Mouse (Mus musculus): Measurements from ENCODE around the gene Robo1.

The Robo1 gene

DNA sequence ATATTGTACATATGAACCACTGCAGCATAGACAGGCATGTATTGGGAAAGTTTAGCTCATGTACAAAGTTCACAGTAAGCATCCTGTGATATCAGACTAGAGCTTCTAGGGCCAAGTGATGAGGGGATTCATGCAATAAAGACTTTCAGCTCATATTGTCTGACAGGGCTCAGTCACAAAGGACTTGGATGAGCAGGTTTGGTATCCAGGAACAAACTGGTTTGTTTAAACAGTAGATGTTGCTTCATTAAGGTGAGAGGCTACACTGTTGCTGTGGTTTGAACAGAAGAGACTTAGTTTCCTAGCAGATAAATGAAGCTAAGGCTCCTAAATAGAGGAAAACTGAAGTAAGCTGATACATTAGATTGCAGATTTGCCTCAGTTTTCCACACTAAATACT is 626.8 kb downstream of the Robo1 start:
- DNase-seq (ENCODE audit: low spot score in 2 of 2): no peak

- DNase-seq (ENCODE audit: low spot score in 2 of 2): no peak
Measured at GRCm38 (mm10) chr16:72937183-72937582, 629.1 kb downstream of the Robo1 start.

DNA sequence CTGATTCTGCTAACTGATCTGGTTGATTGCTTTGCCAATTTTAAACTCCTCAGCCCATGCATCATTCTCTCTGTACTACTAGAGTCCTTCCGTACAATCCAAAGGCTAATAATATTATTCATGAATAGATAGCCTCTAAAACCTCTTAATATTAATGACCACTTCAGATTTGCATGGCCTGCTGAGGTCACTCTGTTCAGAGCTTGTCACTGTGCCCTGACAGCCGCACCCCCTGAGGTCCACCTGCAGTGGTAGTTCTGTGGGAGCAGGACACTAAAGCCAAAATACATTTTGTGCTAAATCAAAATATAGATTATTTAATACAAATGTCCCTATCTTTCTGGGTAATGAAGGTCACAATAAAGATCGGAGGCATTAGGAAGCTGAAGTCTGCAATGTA is 631.8 kb downstream of the Robo1 start:
- no peak for DNase-seq (ENCODE audit: low spot score in 2 of 2)

DNA sequence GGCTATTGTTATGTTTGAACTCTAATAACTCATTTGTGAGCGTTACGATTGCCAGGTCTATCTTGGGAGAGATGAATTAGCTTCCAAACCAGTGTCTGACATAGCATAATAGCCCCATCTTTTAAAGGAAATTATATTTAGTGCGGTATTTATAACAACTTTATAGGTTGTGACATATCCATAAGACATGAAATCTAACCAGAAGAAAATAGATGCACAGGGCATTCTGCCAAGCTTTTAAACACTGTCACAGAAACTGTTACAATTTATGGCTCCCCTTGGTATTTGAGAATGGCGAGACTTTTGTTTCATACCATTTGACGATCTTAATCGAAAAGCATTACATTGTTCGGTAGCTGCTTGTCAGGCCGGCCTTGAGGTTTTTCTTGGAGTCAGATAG is 632.7 kb downstream of the Robo1 start:
- DNase-seq (ENCODE audit: low spot score in 2 of 2): no peak

GRCm38 (mm10) chr16:72944403-72944802 is 636.3 kb downstream of the Robo1 start:
- DNase-seq (ENCODE audit: low spot score in 2 of 2): no peak

GRCm38 (mm10) chr16:72951969-72952368 is 643.9 kb downstream of the Robo1 start:
- DNase-seq (ENCODE audit: low spot score in 2 of 2): no peak

- no peak for DNase-seq (ENCODE audit: low spot score in 2 of 2)
Measured at GRCm38 (mm10) chr16:72959018-72959702, 651.1 kb downstream of the Robo1 start.

DNA sequence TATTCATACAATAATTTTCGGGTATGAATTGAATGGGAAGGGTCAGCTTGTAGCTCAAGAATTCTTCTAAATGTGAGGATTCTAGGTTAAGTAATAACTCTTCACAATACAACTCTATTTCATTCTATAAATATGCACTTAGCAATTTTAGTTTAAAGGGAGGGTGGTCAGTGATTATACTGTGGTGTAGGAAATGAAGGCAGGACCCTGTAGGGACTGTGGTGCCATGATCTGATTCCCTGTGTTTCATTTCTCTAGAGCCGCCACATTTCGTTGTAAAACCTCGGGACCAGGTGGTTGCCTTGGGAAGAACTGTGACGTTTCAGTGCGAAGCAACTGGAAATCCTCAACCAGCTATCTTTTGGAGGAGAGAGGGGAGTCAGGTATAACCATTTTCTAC is 651.7 kb downstream of the Robo1 start:
- DNase-seq (ENCODE audit: low spot score in 2 of 2): no peak

DNA sequence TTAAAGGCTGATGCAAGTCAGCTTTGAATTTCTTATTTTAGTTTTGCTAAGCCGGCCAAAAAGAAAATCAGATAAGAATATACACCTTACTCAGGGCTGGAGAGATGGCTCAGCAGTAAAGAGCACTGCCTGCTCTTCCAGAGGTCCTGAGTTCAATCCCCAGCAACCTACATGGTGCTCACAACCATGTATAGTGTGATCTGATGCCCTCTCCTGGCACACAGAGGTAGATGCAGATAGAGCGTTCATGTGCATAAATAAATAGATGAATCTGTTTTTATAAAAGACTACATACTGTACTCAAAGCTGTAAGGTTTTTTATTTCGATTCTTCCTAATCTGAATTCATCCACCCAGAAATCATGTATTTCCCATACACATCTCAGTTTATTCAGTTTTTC is 655.7 kb downstream of the Robo1 start:
- DNase-seq (ENCODE audit: low spot score in 2 of 2): no peak

- no peak for DNase-seq (ENCODE audit: low spot score in 2 of 2)
Measured at GRCm38 (mm10) chr16:72967509-72967908, 659.4 kb downstream of the Robo1 start.

- DNase-seq (ENCODE audit: low spot score in 2 of 2): no peak
Measured at GRCm38 (mm10) chr16:72969990-72970389, 661.9 kb downstream of the Robo1 start.

DNA sequence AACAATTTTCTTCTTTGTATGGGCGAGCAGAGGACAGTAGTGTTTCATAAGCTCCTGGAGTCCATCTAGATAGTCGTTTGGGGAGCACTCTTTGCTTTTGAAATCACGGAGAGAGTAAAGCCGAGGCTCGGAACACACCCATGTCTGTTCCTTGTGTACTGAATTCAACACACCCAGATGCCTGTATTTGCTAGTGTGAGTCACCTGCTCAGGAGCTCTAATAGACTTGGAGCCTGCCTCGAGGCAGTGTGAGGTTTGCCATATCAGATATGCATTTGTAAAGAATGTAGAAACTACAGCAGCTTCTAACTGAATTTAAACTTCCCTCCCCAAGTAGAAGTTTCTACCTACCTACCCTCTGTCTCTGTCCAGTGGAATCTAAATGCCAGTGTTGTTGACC is 665.6 kb downstream of the Robo1 start:
- no peak for DNase-seq (ENCODE audit: low spot score in 2 of 2)

DNA sequence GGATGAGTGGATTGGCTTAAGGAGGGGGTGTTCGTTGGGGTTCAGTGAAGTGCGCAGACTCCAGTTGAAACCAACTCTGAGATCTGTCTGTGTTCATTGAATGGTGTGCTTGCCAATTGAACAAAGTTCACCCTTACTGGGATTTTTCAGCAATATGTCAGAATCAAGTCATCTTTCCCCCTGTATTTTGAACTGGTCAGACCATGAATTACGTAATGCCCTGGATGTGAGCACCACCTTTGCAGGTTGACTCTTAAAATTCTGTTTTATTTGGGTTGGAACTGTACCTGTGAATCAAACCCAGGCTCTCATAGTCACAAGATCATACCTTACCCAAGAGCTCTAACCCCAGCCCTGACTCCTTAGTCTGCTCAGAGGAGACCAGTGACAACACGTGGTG is 666.6 kb downstream of the Robo1 start:
- no peak for DNase-seq (ENCODE audit: low spot score in 2 of 2)

GRCm38 (mm10) chr16:72976849-72977576 is 668.9 kb downstream of the Robo1 start:
- no peak for DNase-seq (ENCODE audit: low spot score in 2 of 2)

GRCm38 (mm10) chr16:72979407-72980219 is 671.5 kb downstream of the Robo1 start:
- DNase-seq (ENCODE audit: low spot score in 2 of 2): peak; percentile 21 to 66

- DNase-seq (ENCODE audit: low spot score in 2 of 2): no peak
Measured at GRCm38 (mm10) chr16:72990376-72991167, 682.5 kb downstream of the Robo1 start.

DNA sequence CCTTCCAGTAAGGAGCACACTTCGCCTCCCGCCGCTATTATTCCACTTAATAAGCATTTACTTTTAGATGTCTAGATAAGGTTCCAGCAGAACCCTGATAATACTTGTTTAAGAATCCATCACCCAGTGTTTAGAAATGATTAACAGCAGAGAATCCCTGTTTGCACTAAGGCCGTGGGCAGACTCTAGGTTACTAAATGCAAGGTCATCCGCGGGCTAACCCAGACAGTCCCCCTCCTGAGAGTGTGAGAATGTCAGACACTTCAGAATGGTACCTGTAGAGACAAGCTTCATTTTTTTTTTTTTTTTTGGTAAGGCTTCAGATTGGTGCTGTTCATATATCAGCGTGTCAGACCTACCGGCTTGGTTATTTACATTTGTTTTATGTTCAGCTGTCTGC is 685.1 kb downstream of the Robo1 start:
- no peak for DNase-seq (ENCODE audit: low spot score in 2 of 2)

GRCm38 (mm10) chr16:72993594-72993993 is 685.5 kb downstream of the Robo1 start:
- DNase-seq (ENCODE audit: low spot score in 2 of 2): no peak

DNA sequence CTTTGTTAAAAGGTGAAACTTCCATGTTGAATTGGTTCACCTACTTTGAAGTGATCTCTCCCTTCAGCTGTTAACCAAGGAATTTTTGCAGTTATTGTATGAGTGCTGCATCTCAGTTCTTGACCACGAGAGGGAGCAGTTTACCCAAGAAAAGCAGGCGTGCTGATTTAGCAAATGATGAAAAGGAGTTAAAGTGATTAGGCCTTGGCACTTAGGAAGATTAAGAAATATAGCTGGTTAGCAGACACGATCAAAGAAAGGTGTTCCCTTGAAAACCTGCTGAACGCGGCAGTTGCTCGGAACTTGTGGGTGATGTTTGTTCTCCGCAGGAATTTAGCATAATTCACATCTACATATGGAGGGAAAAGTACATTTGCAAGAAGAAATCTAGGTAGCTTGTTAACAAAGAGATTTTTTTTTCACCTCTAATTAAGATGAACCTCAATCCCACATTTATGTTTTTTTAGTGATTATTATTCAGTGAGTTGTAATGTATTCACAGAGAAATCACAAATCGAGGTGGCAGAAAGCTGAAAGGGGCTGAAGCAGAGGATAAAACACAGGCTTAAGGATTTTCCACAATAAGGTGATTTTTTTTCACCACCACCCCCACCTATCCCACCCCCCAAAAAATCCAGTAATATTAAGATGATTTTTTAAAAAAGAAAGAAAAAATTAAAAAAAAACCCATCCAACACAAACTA is 687.3 kb downstream of the Robo1 start:
- peak; percentile 31 to 63 for DNase-seq (ENCODE audit: low spot score in 2 of 2)

- no peak for DNase-seq (ENCODE audit: low spot score in 2 of 2)
Measured at GRCm38 (mm10) chr16:72995955-72996535, 687.9 kb downstream of the Robo1 start.

DNA sequence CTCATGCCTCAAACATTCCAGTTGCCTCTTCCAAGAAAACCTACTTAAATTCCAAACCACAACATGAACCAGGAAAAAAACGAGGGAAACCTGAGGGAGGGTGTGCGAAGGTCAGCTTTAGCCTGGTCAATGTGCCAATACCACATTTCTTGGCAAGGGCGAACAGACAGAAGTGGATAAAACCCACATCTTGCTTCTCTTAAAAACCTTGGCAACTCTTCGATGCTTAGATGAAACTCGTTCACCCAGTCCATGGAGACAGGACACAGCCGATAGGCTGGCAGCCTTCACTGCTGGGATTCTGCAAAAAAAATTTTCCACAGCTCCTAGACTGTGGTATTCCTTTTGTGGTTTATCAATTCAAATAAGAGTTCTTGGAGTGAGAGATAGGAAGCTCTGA is 690.6 kb downstream of the Robo1 start:
- no peak for DNase-seq (ENCODE audit: low spot score in 2 of 2)

Measured in frontal cortex, postnatal 10 days (tissue).